Mouse (Mus musculus): ENCODE data around the gene Nmt1. TPM values are rescaled to one million over a fixed set of nuclear protein-coding genes. Genes with fewer than 3 reads are reported as not detected.
A peak's percentile ranks its signal among the peaks of the same experiment; 100 is the strongest.

Nmt1 gene
- total RNA-seq, 2 experiments from 2014 or later, result 42.8 to 44.0 TPM

- intact Hi-C loops (cut with DNase I; ENCODE audit: low total_unique reads), result no loop called here
These were observed 40.9 kb downstream of the Nmt1 start for GRCm38 (mm10) chr11:103068884-103069283.

GRCm38 (mm10) chr11:103069731-103070130, 41.7 kb downstream of the Nmt1 start:
- intact Hi-C loops (cut with DNase I; ENCODE audit: low total_unique reads), result no loop called here
- DNase-seq, result no peak

More at GRCm38 (mm10) chr11:103068884-103069283, 40.9 kb downstream of the Nmt1 start:
- DNase-seq, result no peak

- intact Hi-C loops (cut with DNase I; ENCODE audit: low total_unique reads), result no loop called here
- no peak for DNase-seq
These were observed 42.4 kb downstream of the Nmt1 start for GRCm38 (mm10) chr11:103070322-103070880.

GRCm38 (mm10) chr11:103073671-103074070, 45.7 kb downstream of the Nmt1 start:
- peak; percentile 6 for DNase-seq
- intact Hi-C loops (cut with DNase I; ENCODE audit: low total_unique reads), result no loop called here

- intact Hi-C loops (cut with DNase I; ENCODE audit: low total_unique reads), result no loop called here
These were observed 46.2 kb downstream of the Nmt1 start for GRCm38 (mm10) chr11:103074121-103074650.

GRCm38 (mm10) chr11:103074796-103075323, 46.9 kb downstream of the Nmt1 start:
- DNase-seq, result peak; percentile 8
- intact Hi-C loops (cut with DNase I; ENCODE audit: low total_unique reads), result no loop called here

More at GRCm38 (mm10) chr11:103074121-103074650, 46.2 kb downstream of the Nmt1 start:
- DNase-seq, result peak; percentile 4

- DNase-seq, result peak; percentile 18
- intact Hi-C loops (cut with DNase I; ENCODE audit: low total_unique reads), result no loop called here
These were observed 48.0 kb downstream of the Nmt1 start for GRCm38 (mm10) chr11:103076010-103076409.

GRCm38 (mm10) chr11:103076581-103076980, 48.6 kb downstream of the Nmt1 start:
- DNase-seq, result peak; percentile 3

GRCm38 (mm10) chr11:103078131-103078530, 50.1 kb downstream of the Nmt1 start:
- intact Hi-C loops (cut with DNase I; ENCODE audit: low total_unique reads), result no loop called here
- DNase-seq, result peak; percentile 13

More at GRCm38 (mm10) chr11:103076581-103076980, 48.6 kb downstream of the Nmt1 start:
- intact Hi-C loops (cut with DNase I; ENCODE audit: low total_unique reads), result no loop called here

GRCm38 (mm10) chr11:103080323-103081091, 52.5 kb downstream of the Nmt1 start:
- intact Hi-C loops (cut with DNase I; ENCODE audit: low total_unique reads), result no loop called here

GRCm38 (mm10) chr11:103081631-103082030, 53.6 kb downstream of the Nmt1 start:
- intact Hi-C loops (cut with DNase I; ENCODE audit: low total_unique reads), result no loop called here
- DNase-seq, result no peak

More at GRCm38 (mm10) chr11:103080323-103081091, 52.5 kb downstream of the Nmt1 start:
- DNase-seq, result peak; percentile 18

GRCm38 (mm10) chr11:103093306-103093705, 65.3 kb downstream of the Nmt1 start:
- DNase-seq, result peak; percentile 12
- intact Hi-C loops (cut with DNase I; ENCODE audit: low total_unique reads), result no loop called here

GRCm38 (mm10) chr11:103093862-103094833, 66.2 kb downstream of the Nmt1 start:
- intact Hi-C loops (cut with DNase I; ENCODE audit: low total_unique reads), result no loop called here
- no peak for DNase-seq

- no peak for DNase-seq
- intact Hi-C loops (cut with DNase I; ENCODE audit: low total_unique reads), result no loop called here
These were observed 67.2 kb downstream of the Nmt1 start for GRCm38 (mm10) chr11:103095107-103095670.

GRCm38 (mm10) chr11:103095801-103096200, 67.8 kb downstream of the Nmt1 start:
- no peak for DNase-seq
- intact Hi-C loops (cut with DNase I; ENCODE audit: low total_unique reads), result no loop called here

GRCm38 (mm10) chr11:103096979-103097894, 69.2 kb downstream of the Nmt1 start:
- DNase-seq, result no peak
- intact Hi-C loops (cut with DNase I; ENCODE audit: low total_unique reads), result no loop called here

GRCm38 (mm10) chr11:103098531-103099190, 70.7 kb downstream of the Nmt1 start:
- no peak for DNase-seq
- intact Hi-C loops (cut with DNase I; ENCODE audit: low total_unique reads), result no loop called here

All from gastrocnemius, postnatal 14 days (tissue).